Mouse (Mus musculus) heart, embryonic 15.5 days (tissue): ENCODE data around the gene Phc1. TPM values are rescaled to one million over a fixed set of nuclear protein-coding genes. Genes with fewer than 3 reads are reported as not detected.

ENCODE experiments used
- ATAC-seq: fragments of 200-750 bp; cut with Nextera tagmentation; replicated peaks from 2 replicates; pipeline ENCODE4 v1.8.0; 2017; ENCODE audit warnings: low read depth, moderate TSS enrichment; ENCODE audit not compliant: insufficient number of reproducible peaks, insufficient read depth, low FRiP score
- H3K27ac ChIP-seq: fragments of 300-500 bp; sonication (generic); 2 replicates; pipeline ENCODE4 v1.5.1; 2015; ENCODE audit warnings: mild to moderate bottlenecking, inconsistent platforms
- H3K27me3 ChIP-seq: fragments of 300-500 bp; sonication (generic); 2 replicates; pipeline ENCODE4 v1.6.1; 2015; ENCODE audit warnings: inconsistent platforms
- H3K36me3 ChIP-seq: fragments of 300-500 bp; sonication (generic); 2 replicates; pipeline ENCODE4 v1.6.1; 2015; ENCODE audit warnings: mild to moderate bottlenecking, inconsistent platforms
- H3K4me1 ChIP-seq: fragments of 300-500 bp; sonication (generic); replicated peaks from 2 replicates; pipeline ENCODE4 v1.6.1; 2015; ENCODE audit warnings: inconsistent platforms
- H3K4me2 ChIP-seq: fragments of 300-500 bp; sonication (generic); 2 replicates; pipeline ENCODE4 v1.6.1; 2015; ENCODE audit warnings: inconsistent platforms, mild to moderate bottlenecking, moderate library complexity
- H3K4me3 ChIP-seq: fragments of 300-500 bp; sonication (generic); 2 replicates; pipeline ENCODE4 v1.5.1; 2015; ENCODE audit warnings: mild to moderate bottlenecking, inconsistent platforms
- H3K9ac ChIP-seq: fragments of 300-500 bp; sonication (generic); 2 replicates; pipeline ENCODE4 v1.6.1; 2015; ENCODE audit warnings: mild to moderate bottlenecking, inconsistent platforms
- H3K9me3 ChIP-seq: fragments of 300-500 bp; sonication (generic); replicated peaks from 2 replicates; pipeline ENCODE4 v1.6.1; 2016; ENCODE audit warnings: inconsistent platforms
- WGBS: fragments of 180-500 bp; shearing (Covaris S2); methylation state at CpG from one replicate; pipeline ENCODE4 v1.1.7; 2015; ENCODE audit warnings: mixed read lengths; 5-methylcytosine and 5-hydroxymethylcytosine counted together
- polyA plus RNA-seq: library from polyadenylated mRNA; unstranded; fragments of >200 nt; fragmentation: Nextera tagmentation; extraction: Ambion mirVana; gene quantifications from 2 replicates; pipeline ENCODE4 v1.2.1, GENCODE M21; 2015

Phc1 gene
- polyA plus RNA-seq, 1 experiment from 2014 or later: 8.5 TPM

DNA sequence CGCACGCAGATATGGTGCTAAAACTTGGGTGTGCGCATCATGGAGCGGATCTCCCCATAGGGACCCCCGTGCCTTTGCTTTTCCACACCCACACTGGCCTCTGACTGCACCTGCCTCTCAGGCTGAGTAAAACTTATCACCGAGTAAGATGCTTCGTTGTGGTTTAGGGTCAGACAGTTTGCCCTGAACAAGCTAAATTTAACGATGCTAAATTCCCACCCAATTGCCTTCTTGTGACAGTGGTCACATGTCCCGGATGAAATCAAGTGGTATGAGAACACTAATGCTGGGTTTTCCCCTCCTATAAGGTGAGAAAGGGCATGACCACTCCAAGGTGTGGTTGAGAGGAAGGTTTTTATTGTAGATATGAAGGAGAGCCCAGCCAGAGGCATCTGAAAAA lies 46.6 kb downstream of the Phc1 start:
- no peak overlapping the region for H3K9ac ChIP-seq
- no peak for ATAC-seq
- peaks cover 4% of the 10 kb centered on the region; the same call in 1 of the 2 replicates for H3K4me1 ChIP-seq
- H3K4me2 ChIP-seq: no peak overlapping the region
- H3K27ac ChIP-seq: no peak overlapping the region
- H3K27me3 ChIP-seq: no peaks in the 10 kb centered on the region
- H3K36me3 ChIP-seq: no peaks in the 10 kb centered on the region
- H3K4me3 ChIP-seq: no peak overlapping the region
- 73% methylated on average over 9 of the region's 9 CpGs for WGBS
- no peaks in the 10 kb centered on the region for H3K9me3 ChIP-seq

DNA sequence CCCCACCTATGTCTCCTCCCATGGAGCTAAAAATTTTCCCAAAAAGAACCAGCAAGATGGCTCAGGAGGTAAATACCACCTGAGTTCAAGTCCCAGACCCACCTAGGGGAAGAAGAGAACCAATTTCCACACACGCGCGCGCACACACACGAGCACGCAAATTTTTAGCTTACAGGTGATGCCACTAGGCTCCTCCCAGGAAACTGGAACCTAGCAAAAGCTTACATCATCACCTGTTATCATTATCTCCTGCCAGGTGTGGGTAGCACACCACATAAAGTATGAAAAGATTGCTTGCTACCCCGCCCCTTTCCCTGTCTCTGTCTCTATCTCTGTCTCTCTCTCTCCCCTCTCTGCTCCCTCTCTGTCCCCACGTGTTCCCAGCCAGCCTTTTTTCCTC lies 47.2 kb downstream of the Phc1 start:
- H3K9me3 ChIP-seq: no peaks in the 10 kb centered on the region
- no peak for ATAC-seq
- WGBS: 88% methylated on average over 8 of the region's 8 CpGs
- H3K36me3 ChIP-seq: no peaks in the 10 kb centered on the region
- no peak overlapping the region for H3K4me2 ChIP-seq
- H3K4me3 ChIP-seq: no peak overlapping the region
- no peaks in the 10 kb centered on the region for H3K27me3 ChIP-seq
- H3K9ac ChIP-seq: no peak overlapping the region
- H3K4me1 ChIP-seq: peaks cover 4% of the 10 kb centered on the region; the same call in 1 of the 2 replicates
- no peak overlapping the region for H3K27ac ChIP-seq

DNA sequence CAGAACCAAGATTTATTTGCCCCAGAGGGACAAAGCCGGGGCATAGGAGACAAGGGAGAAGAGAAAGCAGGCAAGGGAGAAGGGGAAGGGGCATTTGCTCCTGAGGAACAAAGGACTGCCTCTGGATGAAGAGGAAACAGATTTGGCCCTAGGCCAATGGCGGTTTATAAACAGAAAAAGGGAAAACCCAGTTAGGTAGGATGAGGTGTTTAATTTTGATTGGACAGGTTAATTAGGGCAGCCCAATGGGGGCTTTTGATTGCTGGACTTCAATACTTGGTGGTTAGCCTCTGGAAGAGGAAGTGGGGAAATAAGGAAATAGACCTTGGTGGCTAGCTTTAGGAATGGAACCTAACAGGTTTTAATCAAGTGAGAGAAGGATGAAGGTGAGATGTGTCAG lies 48.2 kb downstream of the Phc1 start:
- WGBS: 54% methylated on average over 2 of the region's 2 CpGs
- H3K36me3 ChIP-seq: no peaks in the 10 kb centered on the region
- no peaks in the 10 kb centered on the region for H3K9me3 ChIP-seq
- no peak overlapping the region for H3K4me2 ChIP-seq
- no peak overlapping the region for H3K9ac ChIP-seq
- H3K27ac ChIP-seq: no peak overlapping the region
- peaks cover 4% of the 10 kb centered on the region; the same call in 1 of the 2 replicates for H3K4me1 ChIP-seq
- no peak overlapping the region for H3K4me3 ChIP-seq
- no peak for ATAC-seq
- no peaks in the 10 kb centered on the region for H3K27me3 ChIP-seq

DNA sequence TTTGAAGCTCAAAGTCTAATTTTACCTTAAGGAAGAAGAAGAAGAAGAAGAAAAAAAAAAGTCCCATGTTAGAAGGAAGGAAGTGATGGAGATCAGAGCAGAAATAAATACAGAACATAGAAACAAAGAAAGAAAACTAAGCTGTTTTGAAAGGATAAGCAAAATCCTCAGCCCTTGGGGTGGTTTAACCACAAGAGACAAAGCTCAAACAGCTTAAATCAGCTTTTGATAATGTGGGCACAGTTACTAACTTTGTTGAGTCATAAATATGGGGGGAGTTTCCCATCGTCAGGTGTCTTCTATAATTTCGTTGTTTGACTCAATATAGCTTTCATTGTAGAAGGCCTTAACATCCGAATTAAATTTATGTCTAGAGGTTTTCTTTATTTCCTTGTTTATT lies 48.6 kb downstream of the Phc1 start:
- Histone ChIP-seq H3K27me3 (no peaks in the 10 kb centered on the region), H3K4me2 (no peak overlapping the region), H3K9me3 (no peaks in the 10 kb centered on the region), H3K4me3 (no peak overlapping the region), H3K27ac (no peak overlapping the region), H3K9ac (no peak overlapping the region), H3K4me1 (no peaks in the 10 kb centered on the region; the same call in 1 of the 2 replicates), H3K36me3 (no peaks in the 10 kb centered on the region)
- 76% methylated on average over 3 of the region's 3 CpGs for WGBS
- no peak for ATAC-seq

GRCm38 (mm10) chr6:122291264-122291663 lies 49.1 kb downstream of the Phc1 start:
- Histone ChIP-seq H3K4me2 (no peak overlapping the region), H3K27ac (no peak overlapping the region), H3K9me3 (no peaks in the 10 kb centered on the region), H3K9ac (no peak overlapping the region), H3K36me3 (no peaks in the 10 kb centered on the region), H3K4me1 (no peaks in the 10 kb centered on the region), H3K4me3 (no peak overlapping the region), H3K27me3 (no peaks in the 10 kb centered on the region)
- WGBS: 76% methylated on average over 2 of the region's 2 CpGs
- ATAC-seq: no peak

DNA sequence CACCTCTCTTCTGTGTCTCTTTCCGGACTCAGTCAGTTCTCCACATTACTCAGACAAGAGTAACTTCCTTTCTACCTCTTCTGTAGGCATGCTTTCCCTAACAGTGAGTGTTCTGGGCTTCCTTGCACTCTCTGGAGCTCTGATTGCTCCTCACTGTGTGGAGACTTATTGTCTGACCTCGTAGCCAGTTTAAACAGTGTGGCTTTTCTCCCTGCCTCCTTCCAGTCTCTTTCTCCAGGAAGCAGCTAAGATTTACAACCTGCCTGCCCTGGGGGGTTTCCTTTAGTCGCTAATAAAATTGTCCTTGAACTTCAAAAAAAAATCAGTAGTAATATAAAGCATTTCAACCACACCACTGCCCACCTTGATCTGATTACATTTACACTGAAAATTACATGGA lies 50.1 kb downstream of the Phc1 start:
- Histone ChIP-seq H3K4me3 (no peak overlapping the region), H3K36me3 (no peaks in the 10 kb centered on the region), H3K4me2 (no peak overlapping the region), H3K4me1 (no peaks in the 10 kb centered on the region), H3K9me3 (no peaks in the 10 kb centered on the region), H3K9ac (no peak overlapping the region), H3K27me3 (no peaks in the 10 kb centered on the region), H3K27ac (no peak overlapping the region)
- WGBS: 34% methylated on average over 3 of the region's 3 CpGs
- no peak for ATAC-seq

GRCm38 (mm10) chr6:122289313-122289712 lies 51.0 kb downstream of the Phc1 start:
- H3K4me1 ChIP-seq: no peaks in the 10 kb centered on the region
- no peak overlapping the region for H3K27ac ChIP-seq
- no peak for ATAC-seq
- H3K27me3 ChIP-seq: no peaks in the 10 kb centered on the region
- H3K9ac ChIP-seq: no peak overlapping the region
- H3K9me3 ChIP-seq: no peaks in the 10 kb centered on the region
- 81% methylated on average over 1 of the region's 1 CpGs for WGBS
- H3K36me3 ChIP-seq: no peaks in the 10 kb centered on the region
- no peak overlapping the region for H3K4me2 ChIP-seq
- H3K4me3 ChIP-seq: no peak overlapping the region

GRCm38 (mm10) chr6:122288263-122288662 lies 52.1 kb downstream of the Phc1 start:
- Histone ChIP-seq H3K36me3 (no peaks in the 10 kb centered on the region), H3K9me3 (no peaks in the 10 kb centered on the region), H3K27me3 (no peaks in the 10 kb centered on the region), H3K4me2 (no peak overlapping the region), H3K27ac (no peak overlapping the region), H3K9ac (no peak overlapping the region), H3K4me3 (no peak overlapping the region), H3K4me1 (no peaks in the 10 kb centered on the region)
- no peak for ATAC-seq
- 52% methylated on average over 1 of the region's 1 CpGs for WGBS

DNA sequence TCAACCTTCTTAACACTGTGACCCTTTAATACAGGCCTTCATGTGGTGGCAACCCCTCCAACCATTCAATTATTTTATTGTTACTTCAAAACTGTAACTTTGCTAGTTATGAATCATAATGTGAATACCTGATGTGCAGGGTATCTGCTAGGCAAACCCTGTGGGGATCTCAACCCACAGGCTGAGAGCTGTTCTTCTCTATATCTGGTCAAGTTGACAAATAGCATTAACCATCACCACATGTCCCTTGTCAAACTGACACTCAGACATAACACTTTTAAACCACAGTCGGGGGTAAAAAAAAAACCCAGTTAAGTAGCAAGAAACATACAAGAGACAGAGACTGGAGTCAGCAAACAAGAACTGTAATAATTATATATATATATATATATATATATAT lies 55.5 kb downstream of the Phc1 start:
- Histone ChIP-seq H3K4me3 (no peak overlapping the region), H3K4me2 (no peak overlapping the region), H3K9ac (no peak overlapping the region), H3K4me1 (no peaks in the 10 kb centered on the region), H3K36me3 (no peaks in the 10 kb centered on the region), H3K27me3 (no peaks in the 10 kb centered on the region), H3K9me3 (no peaks in the 10 kb centered on the region), H3K27ac (no peak overlapping the region)
- ATAC-seq: no peak
- 54% methylated on average over 1 of the region's 1 CpGs for WGBS

GRCm38 (mm10) chr6:122284304-122284703 lies 56.1 kb downstream of the Phc1 start:
- H3K9ac ChIP-seq: no peak overlapping the region
- H3K4me3 ChIP-seq: no peak overlapping the region
- WGBS: 84% methylated on average over 4 of the region's 4 CpGs
- H3K4me1 ChIP-seq: no peaks in the 10 kb centered on the region
- no peak overlapping the region for H3K4me2 ChIP-seq
- H3K9me3 ChIP-seq: no peaks in the 10 kb centered on the region
- H3K27ac ChIP-seq: no peak overlapping the region
- ATAC-seq: no peak
- no peaks in the 10 kb centered on the region for H3K27me3 ChIP-seq
- no peaks in the 10 kb centered on the region for H3K36me3 ChIP-seq

DNA sequence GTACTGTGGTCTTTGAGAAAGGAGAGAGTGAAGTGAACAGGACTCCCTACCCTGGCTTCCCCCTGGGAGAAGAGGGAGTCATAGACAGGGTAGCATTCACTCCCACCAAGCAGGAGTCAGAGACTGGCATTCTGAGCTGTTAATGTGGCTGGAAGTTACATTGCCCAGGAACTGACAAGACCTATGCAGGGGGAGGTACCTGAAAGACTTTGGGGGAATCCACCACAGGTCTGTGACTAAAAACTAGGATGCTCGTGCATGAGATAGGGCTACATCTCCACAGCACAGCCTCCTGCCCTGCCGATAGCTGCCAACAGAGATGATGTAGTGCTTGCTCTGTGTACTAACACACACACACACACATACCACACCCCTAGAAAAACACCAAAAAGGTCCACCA lies 56.9 kb downstream of the Phc1 start:
- Histone ChIP-seq H3K36me3 (no peaks in the 10 kb centered on the region), H3K4me2 (no peak overlapping the region), H3K4me3 (no peak overlapping the region), H3K9ac (no peak overlapping the region), H3K27ac (no peak overlapping the region), H3K4me1 (no peaks in the 10 kb centered on the region), H3K27me3 (no peaks in the 10 kb centered on the region), H3K9me3 (no peaks in the 10 kb centered on the region)
- ATAC-seq: no peak
- 70% methylated on average over 2 of the region's 2 CpGs for WGBS

GRCm38 (mm10) chr6:122282782-122283181 lies 57.6 kb downstream of the Phc1 start, which contains the start of gene Klrg1:
Gene Klrg1 (minus strand): TSS chr6:122282882.
- H3K9me3 ChIP-seq: no peaks in the 10 kb centered on the region
- no peak within 1 kb of the TSS for H3K9ac ChIP-seq
- 74% methylated on average over 6 of the region's 6 CpGs for WGBS
- no peak within 1 kb of the TSS for H3K27ac ChIP-seq
- no peaks in the 10 kb centered on the region for H3K27me3 ChIP-seq
- no peaks in the 10 kb centered on the region for H3K4me1 ChIP-seq
- H3K4me2 ChIP-seq: no peak within 1 kb of the TSS
- H3K4me3 ChIP-seq: no peak within 1 kb of the TSS
- H3K36me3 ChIP-seq: no peaks in the 10 kb centered on the region
- no peak for ATAC-seq
